Mouse (Mus musculus): Measurements from ENCODE around the gene Lct.
A peak's percentile ranks its signal among the peaks of the same experiment; 100 is the strongest.
"Not testable (repeated sequence)": the region's sequence is repeated elsewhere in the genome, so short reads cannot be mapped to it uniquely, and the experiment has no call there.

The Lct gene

DNA sequence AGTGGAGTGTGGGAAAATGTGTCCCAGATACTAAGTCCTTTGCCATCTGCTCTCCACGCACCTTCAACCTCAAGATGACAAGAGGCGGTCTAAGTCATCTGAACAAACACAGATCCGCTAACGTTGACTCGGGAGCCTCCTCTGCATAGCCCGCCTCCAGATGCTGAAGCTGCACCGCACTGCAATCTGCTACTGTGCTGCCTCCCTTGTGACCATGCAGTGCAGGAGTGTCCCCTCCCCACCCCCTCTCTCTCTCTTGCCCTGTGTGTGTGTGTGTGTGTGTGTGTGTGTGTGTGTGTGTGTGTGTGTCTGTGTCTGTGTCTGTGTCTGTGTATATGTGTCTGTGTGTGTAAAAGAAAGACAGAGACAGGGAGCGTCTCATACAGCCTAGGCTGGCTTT, 32.8 kb downstream of the Lct start:
- no peak for DNase-seq (ENCODE audit: low read depth)

DNA sequence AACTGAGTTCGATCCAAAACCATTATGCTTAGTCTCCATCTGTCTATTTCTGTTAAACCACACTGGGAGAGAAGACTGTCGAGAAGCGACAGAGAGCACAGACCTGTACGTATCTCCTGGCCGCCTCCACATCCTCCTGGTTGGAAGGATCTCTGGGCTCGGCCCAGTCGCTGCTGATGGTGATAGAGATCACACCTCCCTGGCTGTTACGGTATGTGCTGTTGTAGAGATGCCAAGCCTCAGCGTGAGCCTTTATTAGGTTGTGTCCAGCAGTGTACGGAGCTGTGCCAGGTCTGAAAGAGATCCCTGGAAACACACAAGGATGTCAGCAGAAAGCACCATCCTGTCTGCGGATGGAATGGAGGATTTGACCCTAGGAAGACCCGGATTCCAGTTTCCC, 34.6 kb downstream of the Lct start:
- no peak for DNase-seq (ENCODE audit: low read depth)

DNA sequence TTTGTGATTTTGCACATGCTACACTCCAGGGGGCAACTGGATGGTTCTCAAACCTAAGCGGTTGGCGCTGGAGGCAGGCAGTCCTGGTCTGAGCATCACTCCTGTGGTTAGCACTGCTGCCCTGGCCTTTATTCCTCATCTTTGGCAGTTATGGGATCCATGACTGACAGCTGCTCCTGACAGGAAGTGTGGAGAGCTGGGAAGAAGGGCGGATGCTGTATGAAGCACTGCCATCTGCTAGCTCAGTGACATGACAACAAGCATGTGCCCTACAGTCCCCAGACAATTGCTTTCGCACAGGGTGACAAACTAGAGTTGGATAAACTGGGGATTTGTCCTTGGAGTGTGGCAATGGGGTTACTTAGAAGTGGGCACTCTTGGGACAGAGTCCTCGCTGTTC, 37.8 kb downstream of the Lct start:
- no peak for DNase-seq (ENCODE audit: low read depth)

GRCm38 (mm10) chr1:128285136-128285535, 43.0 kb downstream of the Lct start:
- DNase-seq (ENCODE audit: low read depth) = no peak

DNA sequence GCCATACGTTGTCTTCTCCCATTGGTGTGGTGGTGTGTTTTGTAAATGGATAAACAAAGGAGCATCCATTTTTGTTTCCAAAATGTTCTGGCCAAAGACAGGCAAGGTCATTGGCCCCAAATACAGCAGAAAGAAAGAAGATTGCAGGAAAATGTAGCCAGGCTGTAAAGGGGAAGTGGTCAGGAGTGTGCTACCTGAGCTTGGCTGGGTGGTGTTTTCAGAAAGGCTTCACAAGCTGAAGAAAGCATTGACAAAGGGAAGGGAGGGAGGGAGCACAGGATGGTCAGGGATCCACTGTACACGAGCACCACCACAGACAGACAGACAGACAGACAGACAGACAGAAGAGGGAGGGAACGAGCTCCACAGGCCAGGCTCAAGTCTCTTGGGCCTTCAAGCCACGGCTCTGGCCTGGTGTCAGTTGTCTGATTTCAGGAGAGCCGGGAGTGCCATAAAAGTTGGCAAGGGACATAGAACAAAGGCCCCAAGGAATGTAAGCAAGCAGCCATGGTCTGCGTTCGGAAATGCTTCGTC, 43.9 kb downstream of the Lct start:
- no peak for DNase-seq (ENCODE audit: low read depth)

- DNase-seq (ENCODE audit: low read depth) = no peak
Measured at GRCm38 (mm10) chr1:128282924-128283323, 45.2 kb downstream of the Lct start.

DNA sequence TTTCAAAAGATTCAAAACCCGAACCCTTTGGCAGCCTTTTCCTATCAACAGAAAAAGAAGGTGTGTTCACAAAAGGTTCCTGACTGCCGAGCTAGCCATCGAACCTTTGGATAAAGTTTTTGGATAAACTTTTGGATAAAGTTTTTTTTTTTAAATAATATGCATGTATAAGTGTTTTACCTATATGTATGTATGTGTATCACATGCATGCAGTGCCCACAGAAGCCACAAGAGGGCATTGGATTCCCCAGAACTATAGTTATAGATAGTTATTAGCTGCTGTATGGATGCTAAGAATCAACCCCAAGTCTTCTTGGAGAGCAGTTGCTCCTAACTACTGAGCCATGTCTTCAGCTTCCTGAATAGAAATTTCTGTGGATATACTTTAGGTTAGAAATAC, 46.4 kb downstream of the Lct start:
- DNase-seq (ENCODE audit: low read depth) = peak; percentile 33

- DNase-seq (ENCODE audit: low read depth) = no peak
Measured at GRCm38 (mm10) chr1:128278563-128278962, 49.6 kb downstream of the Lct start.

DNA sequence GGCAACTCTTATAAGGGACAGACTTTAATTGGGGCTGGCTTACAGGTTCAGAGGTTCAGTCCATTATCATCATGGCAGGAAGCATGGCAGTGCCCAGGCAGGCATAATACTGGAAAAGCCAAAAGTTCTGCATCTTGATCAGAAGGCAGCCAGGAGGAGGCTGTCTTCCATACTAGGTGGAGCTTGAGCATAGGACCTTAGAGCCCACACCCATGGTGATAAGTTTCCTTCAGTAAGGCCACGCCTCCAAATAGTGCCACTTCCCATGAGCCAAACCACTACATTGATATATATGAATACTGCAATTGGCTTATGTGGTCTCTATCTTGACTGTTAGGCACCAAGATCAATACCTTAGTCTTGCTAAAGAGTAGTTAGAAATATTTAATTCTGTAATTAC, 52.2 kb downstream of the Lct start:
- DNase-seq (ENCODE audit: low read depth) = no peak

- peak; percentile 80 for DNase-seq (ENCODE audit: low read depth)
Measured at GRCm38 (mm10) chr1:128270731-128271130, 57.4 kb downstream of the Lct start.

DNA sequence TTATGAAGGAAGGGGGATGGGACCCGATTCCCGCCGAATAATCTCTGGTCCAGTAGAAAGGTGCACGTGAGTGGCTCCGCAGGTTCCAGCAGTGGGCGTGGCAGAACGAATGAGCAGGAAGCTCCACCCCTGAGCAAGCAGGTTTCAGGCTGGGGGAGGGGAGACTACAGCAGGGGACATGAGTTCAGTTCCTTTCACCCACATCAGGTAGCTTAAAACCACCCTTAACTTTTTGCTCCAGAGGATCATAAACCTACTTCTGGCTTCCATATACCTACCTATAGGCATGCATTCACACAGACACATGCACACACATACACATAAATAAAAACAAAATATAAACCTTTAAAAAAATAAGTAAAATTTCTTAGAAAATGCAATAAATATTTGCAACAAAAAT, 61.1 kb downstream of the Lct start:
- DNase-seq (ENCODE audit: low read depth) = not testable (repeated sequence)

- DNase-seq (ENCODE audit: low read depth) = peak; percentile 34
Measured at GRCm38 (mm10) chr1:128244727-128245355, 83.3 kb downstream of the Lct start.

DNA sequence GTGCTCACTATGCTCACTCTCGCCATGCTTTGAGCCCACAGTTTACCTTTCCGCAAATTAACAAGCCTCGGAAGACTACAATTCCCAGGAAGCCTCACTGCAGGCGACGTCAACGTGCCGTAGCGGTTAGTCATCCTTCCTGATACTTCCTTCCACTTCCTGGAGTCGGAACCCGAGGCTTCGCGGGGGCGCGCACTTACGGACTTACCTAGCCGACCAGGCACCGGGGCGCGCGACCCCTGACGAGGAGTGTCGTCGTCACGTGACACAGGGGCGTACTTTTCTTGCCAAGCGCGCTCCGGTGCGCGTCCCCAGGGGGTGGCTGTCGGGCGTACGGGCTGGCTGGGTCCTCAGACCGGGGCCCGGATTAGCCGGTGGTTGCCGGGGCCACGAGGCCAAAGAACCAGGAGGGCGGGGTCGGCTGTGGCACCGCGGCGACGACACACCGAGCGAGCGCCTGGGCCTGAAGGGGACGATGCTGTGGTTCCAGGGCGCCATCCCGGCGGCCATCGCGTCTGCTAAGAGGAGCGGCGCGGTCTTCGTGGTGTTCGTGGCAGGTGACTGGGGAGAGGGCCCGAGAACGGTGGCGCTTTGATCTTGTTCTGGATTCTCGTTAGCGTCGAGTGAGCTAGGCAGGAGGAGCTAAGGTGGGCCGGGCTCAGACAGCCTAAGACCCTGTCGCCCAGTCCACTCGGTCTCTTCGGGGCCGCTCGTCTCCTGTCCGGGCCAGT, 84.0 kb downstream of the Lct start:
- DNase-seq (ENCODE audit: low read depth) = peak; percentile 98

- DNase-seq (ENCODE audit: low read depth) = no peak
Measured at GRCm38 (mm10) chr1:128243627-128243995, 84.5 kb downstream of the Lct start, which contains the start of gene Ubxn4. Ubxn4 (plus strand) TSS chr1:128243964.

- DNase-seq (ENCODE audit: low read depth) = no peak
Measured at GRCm38 (mm10) chr1:128235181-128235580, 92.9 kb downstream of the Lct start.
